Mouse (Mus musculus) CH12.LX (cell line): ENCODE measurements at regions not wholly inside any gene's neighbourhood (a gene's known extent, or its start where the extent isn't known, plus 50 kb on each side); places are given as distances from the start of the nearest gene placed in this dataset.

Source experiments
- DNase-seq: peaks from one replicate; pipeline ENCODE4 v3.0.0-alpha.2; 2013; ENCODE audit errors: extremely low read depth
- H3K27ac ChIP-seq: 2 replicates; pipeline ENCODE4 v1.5.1; 2012; ENCODE audit warnings: low read depth, mild to moderate bottlenecking, control low read depth, moderate library complexity; ENCODE audit not compliant: insufficient read depth
- H3K27me3 ChIP-seq: replicated peaks from 2 replicates; pipeline ENCODE3; 2012; ENCODE audit warnings: inconsistent platforms
- H3K36me3 ChIP-seq, 2 experiments: replicated peaks in 1 of 2; 2 replicates each; pipeline versions ENCODE3 to v1.6.1; 2012; ENCODE audit warnings: inconsistent platforms in 1 of 2, low read length in 1 of 2, mild to moderate bottlenecking in 1 of 2, mixed read lengths in 1 of 2, moderate library complexity in 1 of 2; ENCODE audit not compliant: control insufficient read depth in 1 of 2, insufficient read depth in 1 of 2
- H3K4me1 ChIP-seq, 2 experiments: 2 replicates each; pipeline ENCODE4 v1.6.1; 2012; ENCODE audit warnings: inconsistent platforms in 1 of 2, moderate library complexity in 1 of 2; ENCODE audit not compliant: insufficient read depth in 2 of 2, control insufficient read depth in 1 of 2
- H3K4me2 ChIP-seq: 2 replicates; pipeline ENCODE4 v1.6.1; 2012; ENCODE audit warnings: low read depth, mild to moderate bottlenecking, control low read depth; ENCODE audit not compliant: poor library complexity, insufficient read depth, severe bottlenecking
- H3K4me3 ChIP-seq, 3 experiments: fragments of 150-350 bp in 1 of 3; sonication (generic) in 1 of 3; replicated peaks in 1 of 3; 2 replicates each; pipeline versions ENCODE3 to v1.5.1; 2011 to 2012; ENCODE audit warnings: low read depth in 2 of 3, low read length in 2 of 3, mild to moderate bottlenecking in 2 of 3, moderate library complexity in 2 of 3, control low read depth in 1 of 3, improper control_type of control experiment in 1 of 3, inconsistent platforms in 1 of 3, mixed read lengths in 1 of 3; ENCODE audit not compliant: poor library complexity in 1 of 3
- H3K79me2 ChIP-seq: replicated peaks from 2 replicates; pipeline ENCODE4 v1.6.1; 2012; ENCODE audit warnings: mild to moderate bottlenecking, moderate library complexity; ENCODE audit not compliant: control insufficient read depth, poor library complexity, insufficient read depth, severe bottlenecking; ENCODE audit errors: extremely low read depth
- H3K9ac ChIP-seq: 2 replicates; pipeline ENCODE4 v1.6.1; 2012; ENCODE audit warnings: low read depth, mild to moderate bottlenecking, control low read depth, moderate library complexity; ENCODE audit not compliant: insufficient read depth
- H3K9me3 ChIP-seq: replicated peaks from 2 replicates; pipeline ENCODE3; 2012; ENCODE audit warnings: low read length, inconsistent platforms, mixed read lengths
- CHD1 ChIP-seq: IDR thresholded peaks from 2 replicates; pipeline ENCODE4 v1.6.1; 2012; ENCODE audit warnings: low read depth, low read length, improper control_type of control experiment, inconsistent platforms
- CHD2 ChIP-seq: IDR thresholded peaks from 2 replicates; pipeline ENCODE4 v1.6.1; 2011; ENCODE audit warnings: low read length, improper control_type of control experiment
- CTCF ChIP-seq, 2 experiments: IDR thresholded peaks in 1 of 2; conservative IDR thresholded peaks in 1 of 2; 2 replicates each; pipeline ENCODE4 v1.5.1; 2011 to 2012; ENCODE audit warnings: low read depth in 2 of 2, low read length in 2 of 2, improper control_type of control experiment in 1 of 2, inconsistent platforms in 1 of 2, mild to moderate bottlenecking in 1 of 2, moderate library complexity in 1 of 2
- E2F4 ChIP-seq: IDR thresholded peaks from 2 replicates; pipeline ENCODE4 v1.6.1; 2011; ENCODE audit warnings: low read depth, low read length, improper control_type of control experiment; ENCODE audit not compliant: insufficient replicate concordance
- ELF1 ChIP-seq: IDR thresholded peaks from 2 replicates; pipeline ENCODE4 v1.6.1; 2014; ENCODE audit warnings: low read depth, mild to moderate bottlenecking, inconsistent platforms, low read length, improper control_type of control experiment
- EP300 ChIP-seq: IDR thresholded peaks from 2 replicates; pipeline ENCODE4 v1.6.1; 2011; ENCODE audit warnings: low read length, improper control_type of control experiment
- ETS1 ChIP-seq: conservative IDR thresholded peaks from 2 replicates; pipeline ENCODE4 v1.6.1; 2012; ENCODE audit warnings: low read depth, mild to moderate bottlenecking, inconsistent platforms, low read length, improper control_type of control experiment, moderate library complexity
- HCFC1 ChIP-seq: IDR thresholded peaks from 2 replicates; pipeline ENCODE4 v1.6.1; 2012; ENCODE audit warnings: low read depth, mild to moderate bottlenecking, inconsistent platforms, low read length, improper control_type of control experiment
- IRF4 ChIP-seq: IDR thresholded peaks from 2 replicates; pipeline ENCODE4 v1.6.1; 2014; ENCODE audit warnings: low read depth, mild to moderate bottlenecking, inconsistent platforms, low read length, improper control_type of control experiment
- JUN ChIP-seq: IDR thresholded peaks from 2 replicates; pipeline ENCODE4 v1.6.1; 2011; ENCODE audit warnings: low read depth, mild to moderate bottlenecking, low read length, improper control_type of control experiment, moderate library complexity; ENCODE audit not compliant: insufficient read depth
- JUND ChIP-seq: conservative IDR thresholded peaks from 2 replicates; pipeline ENCODE4 v1.6.1; 2011; ENCODE audit warnings: low read depth, low read length, improper control_type of control experiment
- KAT2A ChIP-seq: IDR thresholded peaks from 2 replicates; pipeline ENCODE4 v1.6.1; 2012; ENCODE audit warnings: low read length, improper control_type of control experiment, inconsistent platforms; ENCODE audit not compliant: insufficient replicate concordance
- MAFK ChIP-seq: IDR thresholded peaks from 2 replicates; pipeline ENCODE4 v1.6.1; 2011; ENCODE audit warnings: low read length, improper control_type of control experiment; ENCODE audit not compliant: insufficient replicate concordance
- MAX ChIP-seq: IDR thresholded peaks from 2 replicates; pipeline ENCODE4 v1.6.1; 2011; ENCODE audit warnings: low read length, improper control_type of control experiment
- MEF2A ChIP-seq: IDR thresholded peaks from 2 replicates; pipeline ENCODE4 v1.6.1; 2014; ENCODE audit warnings: low read depth, mild to moderate bottlenecking, inconsistent platforms, low read length, improper control_type of control experiment, borderline replicate concordance
- MXI1 ChIP-seq: IDR thresholded peaks from 2 replicates; pipeline ENCODE4 v1.6.1; 2011; ENCODE audit warnings: mild to moderate bottlenecking, low read depth, low read length, improper control_type of control experiment
- MYC ChIP-seq: IDR thresholded peaks from 2 replicates; pipeline ENCODE4 v1.6.1; 2011; ENCODE audit warnings: low read depth, mild to moderate bottlenecking, improper control_type of control experiment, low read length
- NELFE ChIP-seq: IDR thresholded peaks from 2 replicates; pipeline ENCODE4 v1.6.1; 2011; ENCODE audit warnings: low read depth, low read length, improper control_type of control experiment
- PAX5 ChIP-seq: IDR thresholded peaks from 2 replicates; pipeline ENCODE4 v1.6.1; 2012; ENCODE audit warnings: low read length, inconsistent platforms, mixed read lengths
- POLR2A ChIP-seq: IDR thresholded peaks from 2 replicates; pipeline ENCODE4 v1.6.1; 2011; ENCODE audit warnings: low read depth, mild to moderate bottlenecking, improper control_type of control experiment, low read length
- POLR2AphosphoS2 ChIP-seq: IDR thresholded peaks from 2 replicates; pipeline ENCODE4 v1.6.1; 2011; ENCODE audit warnings: low read depth, low read length, improper control_type of control experiment
- RAD21 ChIP-seq: IDR thresholded peaks from 2 replicates; pipeline ENCODE4 v1.6.1; 2011; ENCODE audit warnings: low read depth, mild to moderate bottlenecking, low read length, improper control_type of control experiment, moderate library complexity
- SIN3A ChIP-seq: IDR thresholded peaks from 2 replicates; pipeline ENCODE4 v1.6.1; 2012; ENCODE audit warnings: low read length, improper control_type of control experiment, inconsistent platforms
- SMC3 ChIP-seq: IDR thresholded peaks from 2 replicates; pipeline ENCODE4 v1.6.1; 2011; ENCODE audit warnings: low read depth, low read length, improper control_type of control experiment
- TCF12 ChIP-seq: IDR thresholded peaks from 2 replicates; pipeline ENCODE4 v1.6.1; 2014; ENCODE audit warnings: low read depth, mild to moderate bottlenecking, inconsistent platforms, low read length, improper control_type of control experiment
- UBTF ChIP-seq: IDR thresholded peaks from 2 replicates; pipeline ENCODE4 v1.6.1; 2012; ENCODE audit warnings: low read depth, mild to moderate bottlenecking, inconsistent platforms, low read length, improper control_type of control experiment, moderate library complexity
- ZC3H11A ChIP-seq: IDR thresholded peaks from 2 replicates; pipeline ENCODE4 v1.6.1; 2012; ENCODE audit warnings: low read depth, mild to moderate bottlenecking, inconsistent platforms, low read length, improper control_type of control experiment
- ZKSCAN1 ChIP-seq: IDR thresholded peaks from 2 replicates; pipeline ENCODE4 v1.6.1; 2012; ENCODE audit warnings: low read depth, inconsistent platforms, low read length, improper control_type of control experiment, borderline replicate concordance
- ZNF384 ChIP-seq: IDR thresholded peaks from 2 replicates; pipeline ENCODE4 v1.6.1; 2012; ENCODE audit warnings: low read depth, low read length, improper control_type of control experiment, inconsistent platforms
- dilution Hi-C: fragments of 300-500 bp; cut with MboI; formaldehyde crosslinking; loops from 2 replicates; pipeline ENCODE4 v1.14.3; 2020; ENCODE audit warnings: low sequenced_read_pairs; ENCODE audit not compliant: extremely low pct_unique_long_range_greater_than_20kb, extremely low pct_ligation_motif_present
- in situ Hi-C: fragments of 300-500 bp; cut with MboI; formaldehyde crosslinking; loops from 3 replicates; pipeline ENCODE4 v1.14.3; 2019; ENCODE audit warnings: low sequenced_read_pairs, low pct_ligation_motif_present, low pct_unique_long_range_greater_than_20kb, mixed read lengths

DNA sequence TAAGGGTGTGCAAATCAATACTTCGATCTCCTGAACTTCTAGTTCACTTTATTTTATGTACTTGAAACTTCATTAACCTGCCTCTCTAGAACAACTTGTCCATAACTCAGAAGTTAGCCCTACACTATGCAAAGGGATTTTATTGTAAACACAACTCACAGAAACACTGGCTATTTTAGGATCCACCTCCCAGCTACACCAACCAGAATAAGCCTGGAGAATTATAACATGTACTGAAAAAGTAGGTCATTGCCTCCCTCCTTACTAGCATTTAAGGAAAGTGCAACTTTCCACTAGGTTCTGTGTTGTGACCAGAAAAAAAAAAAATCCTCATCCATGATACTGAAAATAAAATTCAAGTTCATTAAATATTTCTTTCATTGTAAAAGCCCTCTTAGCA, 382.0 kb upstream of the Sptlc3 start:
- no peaks in the 10 kb centered on the region for H3K4me1 ChIP-seq
- peaks cover 24% of the 10 kb centered on the region for H3K9me3 ChIP-seq
- TF ChIP-seq MXI1, result no peak
- no peak for TF ChIP-seq MAX
- TF ChIP-seq JUN, result no peak
- no peak for TF ChIP-seq PAX5
- TF ChIP-seq RAD21, result no peak
- TF ChIP-seq ZKSCAN1, result no peak
- TF ChIP-seq MYC, result no peak
- TF ChIP-seq EP300, result no peak
- no peak for TF ChIP-seq POLR2A
- no peak for TF ChIP-seq E2F4
- TF ChIP-seq CHD1, result no peak
- no peak for TF ChIP-seq ZNF384
- no peak for TF ChIP-seq JUND
- TF ChIP-seq POLR2AphosphoS2, result no peak
- no peak for TF ChIP-seq IRF4
- no peak for TF ChIP-seq MEF2A
- no peak for TF ChIP-seq MAFK
- TF ChIP-seq CHD2, result no peak
- no peak overlapping the region for H3K4me3 ChIP-seq
- dilution Hi-C loops (no loop called here), in situ Hi-C loops (no loop called here)
- no peak for DNase-seq
- no peaks in the 10 kb centered on the region for H3K79me2 ChIP-seq
- H3K9ac ChIP-seq, result no peak overlapping the region
- no peak overlapping the region for H3K4me2 ChIP-seq
- no peaks in the 10 kb centered on the region for H3K27me3 ChIP-seq
- H3K27ac ChIP-seq, result no peak overlapping the region
- H3K36me3 ChIP-seq, result no peaks in the 10 kb centered on the region

DNA sequence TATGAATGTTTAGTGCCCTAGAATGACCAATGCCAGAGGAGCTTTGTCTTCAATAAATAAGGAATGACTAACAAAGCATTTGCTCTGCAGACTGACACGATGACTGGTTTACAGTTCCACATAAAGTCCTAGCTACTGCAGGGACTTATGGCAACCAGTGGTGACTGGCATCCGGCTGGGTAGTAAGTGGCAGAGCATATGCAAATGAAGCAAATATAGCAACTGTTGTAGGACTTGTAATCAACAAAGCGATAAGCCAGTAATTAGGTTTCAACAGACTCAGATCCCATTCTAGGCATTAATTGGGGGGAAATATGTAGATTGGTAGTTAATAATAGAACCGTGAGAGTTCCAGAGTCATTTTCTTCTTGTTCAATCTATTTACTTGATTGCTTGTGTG, 379.2 kb upstream of the Sptlc3 start:
- H3K4me3 ChIP-seq, result no peak overlapping the region
- in situ Hi-C loops (no loop called here), dilution Hi-C loops (no loop called here)
- TF ChIP-seq SMC3 (no peak), ETS1 (no peak), NELFE (no peak), UBTF (no peak), CHD1 (no peak), KAT2A (no peak), SIN3A (no peak), MAFK (no peak), POLR2A (no peak), MXI1 (no peak), RAD21 (no peak), CTCF (conservative IDR thresholded peaks at IDR 0.05 in 1 of 2, IDR thresholded peaks at IDR 0.05 in 1 of 2; ENCODE audit: low read depth in 2 of 2, low read length in 2 of 2) (no peak), ZC3H11A (no peak), ELF1 (no peak), ZKSCAN1 (no peak), JUND (no peak), TCF12 (no peak), HCFC1 (no peak)
- H3K4me2 ChIP-seq, result no peak overlapping the region
- peaks cover 28% of the 10 kb centered on the region for H3K9me3 ChIP-seq
- no peaks in the 10 kb centered on the region for H3K36me3 ChIP-seq
- DNase-seq, result no peak
- H3K4me1 ChIP-seq, result no peaks in the 10 kb centered on the region
- no peak overlapping the region for H3K27ac ChIP-seq
- no peaks in the 10 kb centered on the region for H3K27me3 ChIP-seq
- H3K79me2 ChIP-seq, result no peaks in the 10 kb centered on the region
- H3K9ac ChIP-seq, result no peak overlapping the region
